Mouse (Mus musculus) urinary bladder, adult 2 months (tissue): Measurements from ENCODE around the gene Zfp146. TPM values are rescaled to one million over a fixed set of nuclear protein-coding genes. Genes with fewer than 3 reads are reported as not detected.
"Not testable (repeated sequence)": the region's sequence is repeated elsewhere in the genome, so short reads cannot be mapped to it uniquely, and the experiment has no call there.

Experiments
- DNase-seq: peaks from one replicate; pipeline ENCODE4 v3.0.0; 2022; ENCODE audit warnings: low spot score
- polyA plus RNA-seq: library from polyadenylated mRNA; depleted of rRNA; stranded (reverse); fragments of >200 nt; gene quantifications from 2 replicates; pipeline ENCODE4 v1.2.3, GENCODE M21; 2012

The Zfp146 gene
- polyA plus RNA-seq, 1 experiment = 50.1 TPM

DNA sequence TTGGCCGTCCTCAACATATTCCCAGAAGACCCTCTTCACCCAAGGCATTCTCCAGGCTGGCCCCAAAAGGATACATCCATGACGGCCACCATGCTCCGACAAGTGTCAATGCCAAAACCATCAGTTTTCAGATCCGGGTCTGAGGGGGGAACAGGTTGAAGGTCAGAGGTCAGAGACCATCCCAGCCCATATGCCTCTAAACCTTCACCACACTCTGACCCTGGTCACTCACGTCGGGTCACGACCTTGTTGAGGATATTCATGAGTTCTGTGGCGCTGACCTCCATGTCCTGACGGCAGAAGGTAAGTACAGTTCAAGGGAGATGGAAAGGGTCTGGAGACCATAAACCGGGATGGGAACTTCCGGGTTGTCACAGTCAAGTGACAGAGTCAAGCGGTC, 22.5 kb upstream of the Zfp146 start:
- DNase-seq = no peak

DNA sequence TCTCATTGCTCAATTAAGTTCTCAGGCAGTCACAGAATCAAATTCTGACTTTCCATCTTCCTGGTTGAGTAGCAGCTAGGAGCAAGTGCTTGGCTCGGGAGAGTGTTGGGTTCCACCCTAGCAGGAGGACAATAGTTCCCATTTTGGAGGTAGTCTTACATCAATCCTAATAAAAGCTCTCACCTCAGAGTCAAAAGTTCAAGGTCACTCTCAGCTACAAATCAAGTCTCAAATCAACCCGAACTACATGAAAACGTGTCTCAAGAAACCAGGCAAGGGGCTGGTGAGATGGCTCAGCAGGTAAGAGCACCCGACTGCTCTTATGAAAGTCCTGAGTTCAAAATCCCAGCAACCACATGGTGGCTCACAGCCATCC, 19.6 kb upstream of the Zfp146 start:
- no peak for DNase-seq

DNA sequence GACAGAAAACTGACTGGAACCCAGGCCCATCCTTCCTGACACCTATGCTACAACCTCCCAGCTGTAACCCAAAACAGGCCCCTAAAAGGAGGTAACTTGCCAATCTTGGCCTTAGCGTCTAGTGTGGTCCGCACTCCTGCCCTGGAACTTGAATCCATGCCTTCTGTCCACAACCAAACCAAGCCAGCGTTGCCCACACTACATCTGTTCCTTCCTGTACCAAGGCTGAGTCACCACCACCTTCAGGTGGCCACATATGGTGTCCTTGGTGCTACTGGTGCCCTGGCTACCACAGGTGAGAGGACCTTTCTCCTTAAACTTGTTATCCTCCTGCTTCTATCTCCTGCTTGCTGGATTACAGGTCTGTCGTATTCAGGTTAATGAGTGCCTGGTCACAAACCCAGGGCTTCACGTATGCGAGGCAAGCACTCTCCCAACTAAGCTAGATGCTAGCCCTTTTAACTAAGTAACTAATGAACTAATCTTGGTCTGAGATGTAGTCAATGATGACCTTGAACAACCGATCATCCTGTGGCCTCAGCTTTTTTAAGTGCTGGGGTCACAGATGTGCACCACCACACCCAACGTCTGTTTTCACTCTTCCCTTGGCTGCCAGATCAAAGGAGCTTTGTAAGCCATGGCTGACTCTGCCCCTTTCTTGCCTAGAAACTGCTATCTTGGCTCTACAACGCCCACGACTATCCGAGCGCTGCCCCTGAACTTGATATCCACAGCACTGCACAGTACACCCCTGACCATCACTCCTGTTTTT, 19.0 kb upstream of the Zfp146 start:
- no peak for DNase-seq

DNA sequence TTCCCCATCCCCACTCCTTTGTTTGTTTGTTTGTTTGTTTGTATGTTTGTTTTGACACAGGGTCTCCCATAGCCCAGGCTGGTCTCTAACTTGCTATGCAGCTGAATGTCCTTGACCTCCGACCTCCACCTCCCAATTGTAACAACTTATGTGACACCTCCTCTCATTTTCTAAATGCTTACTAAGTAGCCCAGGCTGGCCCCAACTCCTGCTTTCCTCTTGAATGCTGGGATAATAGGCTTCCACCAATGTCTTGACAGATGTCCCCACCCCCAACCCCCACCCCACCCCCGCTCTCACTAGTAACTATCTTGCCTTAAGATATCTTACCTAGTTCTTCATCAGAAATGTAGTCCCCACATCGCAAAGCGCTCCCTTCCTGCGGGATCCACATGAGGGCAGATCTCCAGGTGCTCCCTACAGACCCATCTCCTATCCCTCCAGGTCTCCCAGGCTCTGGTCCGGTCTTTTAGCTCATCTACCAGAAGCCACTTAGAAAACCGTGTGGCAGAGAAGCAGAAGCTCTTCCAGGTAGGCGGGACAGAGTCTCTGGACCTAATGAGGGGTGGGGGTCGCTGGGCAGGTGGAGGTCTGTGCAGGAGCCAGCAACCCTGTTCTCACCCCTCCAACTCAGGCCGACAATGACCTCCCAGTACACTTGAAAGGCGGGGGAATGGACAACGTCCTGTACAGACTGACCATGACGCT, 15.2 kb upstream of the Zfp146 start:
- DNase-seq = no peak

DNA sequence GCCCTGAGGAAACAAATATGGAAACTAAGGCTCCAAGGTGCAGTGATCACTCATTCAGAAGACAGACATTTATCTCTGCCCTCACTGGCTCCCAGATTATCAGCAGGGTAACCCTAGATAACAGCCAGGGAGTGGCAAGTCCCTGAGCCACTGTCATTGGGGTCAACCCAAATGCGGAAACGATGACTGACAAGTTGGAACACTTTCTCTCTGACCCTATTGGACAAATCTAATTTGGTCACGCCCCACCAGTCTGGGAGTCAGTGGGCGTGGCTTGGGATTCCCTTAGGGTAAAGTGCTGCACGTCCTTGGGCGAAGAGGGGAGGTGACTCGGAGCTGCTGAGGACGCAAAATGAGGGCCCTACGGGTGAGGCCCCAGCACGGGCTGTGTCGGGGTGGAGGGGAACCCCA, 14.3 kb upstream of the Zfp146 start, which contains the start of gene Cox7a1:
Cox7a1 (plus strand) TSS at position 266 of the 411 bp plus-strand sequence.
- DNase-seq = peak; percentile 52

DNA sequence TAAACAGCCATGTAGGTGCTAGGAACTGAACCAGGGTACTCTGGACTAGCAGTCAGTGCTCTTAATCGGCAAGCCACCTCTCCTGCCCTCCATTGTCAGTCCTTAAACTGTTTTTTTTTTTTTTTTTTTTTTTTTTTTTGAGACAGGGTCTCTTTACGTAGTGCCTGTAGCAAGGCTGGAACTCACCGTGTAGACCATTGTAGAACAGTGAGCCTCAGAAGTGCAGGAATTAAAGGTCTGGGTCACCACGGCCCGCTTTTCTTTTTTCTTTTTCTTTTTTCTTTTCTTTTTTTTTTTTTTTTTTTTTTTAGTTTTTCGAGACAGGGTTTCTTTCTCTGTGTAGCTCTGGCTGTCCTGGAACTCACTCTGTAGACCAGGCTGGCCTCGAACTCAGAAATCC, 13.6 kb upstream of the Zfp146 start:
- DNase-seq = not testable (repeated sequence)

DNA sequence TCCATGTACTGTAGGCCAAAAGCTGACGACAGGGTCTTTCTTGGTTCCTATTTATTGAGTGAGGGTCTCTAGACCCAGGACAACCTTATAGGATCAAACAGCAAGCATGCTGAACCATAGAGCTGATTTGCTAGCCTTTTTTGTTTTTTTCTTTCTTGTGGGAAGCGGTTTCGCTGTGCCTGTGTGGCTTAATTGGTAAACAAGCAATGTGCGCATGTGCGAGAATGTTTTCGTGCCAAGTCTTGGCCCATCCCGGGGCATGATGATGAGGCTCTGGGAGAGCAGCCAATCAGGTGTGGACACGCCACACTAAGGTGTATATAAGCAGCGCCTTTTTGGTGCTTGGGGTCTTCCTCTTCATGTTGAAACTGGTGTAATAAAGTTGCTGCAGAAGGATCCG, 12.4 kb upstream of the Zfp146 start:
- DNase-seq = not testable (repeated sequence)

DNA sequence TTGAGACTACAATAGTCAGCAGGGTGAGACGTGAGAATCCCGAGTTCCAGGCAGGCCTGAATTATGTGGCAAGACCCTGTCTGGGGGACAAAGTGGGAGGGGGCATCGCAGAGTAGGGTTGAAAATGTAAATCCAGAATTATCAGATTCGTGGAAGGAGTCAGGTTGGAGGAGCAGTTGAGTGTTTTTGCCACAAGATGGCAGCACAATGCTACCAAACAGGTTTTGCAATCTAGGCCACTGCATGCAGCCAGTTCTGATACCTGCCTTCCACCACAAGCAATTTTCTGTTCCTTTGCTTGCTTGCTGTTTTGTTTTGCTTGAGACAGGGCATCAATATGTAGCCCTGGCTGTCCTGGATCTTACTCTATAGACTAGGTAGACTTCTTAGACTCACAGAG, 11.8 kb upstream of the Zfp146 start:
- DNase-seq = no peak

DNA sequence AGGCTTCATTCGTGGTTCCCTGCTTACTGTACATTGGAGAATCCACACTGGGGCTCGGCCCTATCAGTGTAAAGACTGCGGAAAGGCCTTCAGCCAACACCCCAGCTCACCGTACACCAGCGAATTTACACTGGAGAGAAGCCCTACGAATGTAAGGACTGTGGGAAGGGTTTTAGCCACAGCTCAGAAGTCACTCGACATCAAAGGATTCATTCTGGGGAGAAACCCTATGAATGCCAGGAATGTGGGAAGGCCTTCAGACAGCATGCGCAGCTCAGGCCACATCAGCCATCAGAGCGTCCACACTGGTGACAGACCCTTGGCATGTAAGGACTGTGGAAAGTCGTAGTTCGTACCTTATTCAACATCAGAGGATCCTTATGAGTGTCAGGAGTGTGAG, 8.7 kb upstream of the Zfp146 start:
- no peak for DNase-seq

DNA sequence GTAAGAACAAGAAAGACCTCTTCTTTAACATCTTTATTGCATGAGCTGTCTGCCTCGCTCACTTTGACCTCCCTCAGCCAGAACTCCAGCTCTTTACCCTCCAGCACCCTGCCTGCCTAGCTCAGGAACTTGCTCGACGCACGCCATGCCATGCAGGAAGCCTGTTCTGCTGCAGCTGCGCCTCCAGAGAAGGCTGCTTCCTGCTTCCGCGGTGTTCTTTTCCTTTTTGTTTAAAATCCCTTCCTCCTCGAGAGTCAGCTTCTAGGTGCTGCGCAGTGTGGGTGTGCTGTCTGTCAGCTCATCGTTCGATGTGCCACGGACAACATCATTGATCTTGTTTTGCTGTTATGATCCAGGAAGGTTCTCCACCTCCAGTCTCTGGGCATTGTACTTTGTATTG, 6.9 kb upstream of the Zfp146 start:
- no peak for DNase-seq

DNA sequence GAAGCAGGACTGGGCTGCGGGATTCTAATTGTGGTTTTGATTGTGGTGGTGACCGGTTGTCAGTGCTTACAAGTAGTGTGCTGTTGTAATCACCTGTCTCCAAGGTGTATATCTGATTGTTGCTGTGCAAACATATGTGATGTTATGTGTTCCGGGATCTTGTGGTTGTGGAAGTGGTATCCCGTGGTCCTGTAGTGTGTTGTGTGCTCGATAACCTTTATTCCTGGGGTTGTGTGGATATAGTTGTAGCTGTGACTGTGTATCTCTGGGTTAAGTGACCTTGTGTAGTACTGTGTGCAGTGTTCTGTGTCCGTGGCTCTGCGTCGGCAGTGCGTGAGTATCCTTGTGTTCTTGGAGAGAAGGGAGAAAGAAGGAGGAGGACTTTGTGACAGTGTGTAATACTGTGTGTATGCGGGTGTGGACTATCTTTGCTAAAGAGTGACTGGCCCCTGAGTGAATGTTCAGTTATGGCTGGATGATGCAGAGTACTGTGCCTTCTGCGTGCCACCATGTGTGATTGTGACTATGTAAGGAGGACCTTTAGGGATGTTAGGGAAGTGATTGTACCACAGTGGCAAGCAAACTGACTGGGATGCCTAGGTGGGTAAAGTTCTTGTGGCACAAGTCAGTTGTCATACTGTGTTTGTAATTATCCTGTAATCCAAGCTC, 867 bp upstream of the Zfp146 start:
- no peak for DNase-seq

DNA sequence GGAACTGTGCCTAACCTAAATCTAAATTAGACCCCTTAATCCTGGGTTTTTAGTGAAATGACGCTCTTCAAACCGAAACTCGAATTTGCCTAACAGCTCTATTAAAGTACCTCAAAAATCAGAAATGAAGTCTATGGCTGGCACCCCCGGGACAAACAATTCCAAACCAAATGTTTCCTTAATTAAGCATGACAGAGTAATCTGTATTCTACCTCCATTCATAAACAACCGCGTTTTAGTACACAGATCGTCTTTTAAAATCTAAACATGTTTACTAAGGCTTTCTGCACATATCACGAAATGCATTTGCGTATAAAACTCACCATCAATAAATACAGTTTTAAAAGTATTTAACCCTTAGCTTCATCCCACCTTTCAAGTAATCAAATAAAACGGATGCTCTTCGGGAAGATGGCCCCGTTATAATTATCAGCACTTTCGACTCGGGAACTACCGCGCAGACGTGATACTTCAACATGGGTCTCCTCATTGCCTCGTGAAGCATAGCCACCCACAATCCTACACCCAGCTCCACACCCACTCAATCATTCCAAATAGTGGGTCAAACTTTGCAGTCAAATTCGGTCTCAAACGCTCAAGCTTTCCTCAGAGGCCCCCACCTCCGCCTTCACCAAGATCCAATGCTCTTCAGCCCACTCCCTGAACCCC, 502 bp downstream of the Zfp146 start:
- no peak for DNase-seq

DNA sequence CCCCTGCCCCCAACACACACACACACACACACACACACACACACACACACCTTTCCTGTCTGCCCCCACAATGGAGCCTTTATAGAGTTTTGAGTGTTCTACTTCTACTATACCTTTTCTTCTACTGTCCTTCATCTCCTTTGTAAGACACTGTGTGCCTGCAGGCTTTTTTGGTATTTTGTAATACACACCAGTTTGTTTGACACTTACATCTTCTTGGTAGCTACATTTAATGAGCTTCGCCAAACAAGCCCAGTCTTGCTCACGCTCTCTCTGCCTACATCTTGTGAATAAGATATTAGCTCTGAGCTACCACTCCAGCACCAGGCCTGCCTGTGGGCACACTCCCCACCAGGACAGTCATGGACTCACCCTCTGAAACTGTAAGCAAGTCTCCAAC, 4.8 kb downstream of the Zfp146 start:
- DNase-seq = no peak

DNA sequence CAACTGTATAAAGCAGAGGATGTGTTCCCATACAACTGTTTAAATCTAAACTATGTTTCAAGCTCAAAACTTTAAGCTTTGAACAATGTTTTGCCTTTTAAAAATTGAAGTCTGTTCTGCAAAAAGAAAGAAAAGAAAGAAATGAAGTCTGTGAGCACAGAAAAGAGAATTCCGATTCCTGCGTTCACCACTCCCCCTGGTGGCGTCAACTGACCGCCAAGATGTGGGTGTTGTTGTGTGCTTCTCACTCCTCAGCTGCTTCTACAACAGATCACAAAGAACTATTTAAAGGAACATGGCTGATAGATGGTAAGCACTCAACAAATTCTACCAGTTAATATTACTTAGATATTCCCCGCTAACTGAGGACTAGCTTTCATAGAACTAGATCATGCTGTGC, 6.4 kb downstream of the Zfp146 start:
- DNase-seq = no peak

DNA sequence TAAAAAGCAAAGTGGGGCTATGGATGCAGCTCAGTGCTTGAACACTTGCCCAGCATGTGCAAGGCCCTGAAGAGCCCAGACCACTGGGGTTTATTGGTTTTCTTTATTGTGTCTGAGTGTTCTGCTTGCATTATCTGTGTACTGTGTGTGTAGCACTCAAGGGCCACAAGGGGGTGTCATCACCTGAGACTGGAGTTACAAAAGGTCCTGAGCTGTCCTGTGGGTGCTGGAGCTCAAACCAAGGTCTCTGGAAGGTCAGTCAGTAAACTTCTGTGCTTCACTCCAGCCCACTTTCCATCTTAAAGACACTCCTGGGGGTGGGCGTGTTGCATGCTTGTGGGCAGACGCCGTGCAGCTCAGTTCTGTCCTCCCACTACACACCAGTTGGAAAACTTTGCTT, 14.0 kb downstream of the Zfp146 start:
- no peak for DNase-seq

DNA sequence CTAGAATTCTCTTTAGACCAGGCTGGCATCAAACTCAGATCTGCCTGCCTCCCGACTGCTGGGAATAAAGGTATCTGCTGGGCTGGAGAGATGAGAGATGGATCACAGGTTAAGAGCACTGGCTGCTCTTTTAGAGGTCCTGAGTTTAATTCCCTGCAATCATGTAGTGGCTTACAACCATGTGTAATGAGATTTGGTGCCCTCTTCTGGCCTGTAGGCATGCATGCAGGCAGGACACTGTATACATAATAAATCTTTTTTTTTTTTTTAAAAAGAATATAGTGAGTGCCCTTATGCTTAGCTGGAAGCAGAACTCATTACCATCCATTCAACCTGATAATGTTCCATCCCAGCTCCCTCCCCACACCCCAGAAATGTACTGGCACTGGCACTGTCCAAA, 15.5 kb downstream of the Zfp146 start:
- DNase-seq = no peak

DNA sequence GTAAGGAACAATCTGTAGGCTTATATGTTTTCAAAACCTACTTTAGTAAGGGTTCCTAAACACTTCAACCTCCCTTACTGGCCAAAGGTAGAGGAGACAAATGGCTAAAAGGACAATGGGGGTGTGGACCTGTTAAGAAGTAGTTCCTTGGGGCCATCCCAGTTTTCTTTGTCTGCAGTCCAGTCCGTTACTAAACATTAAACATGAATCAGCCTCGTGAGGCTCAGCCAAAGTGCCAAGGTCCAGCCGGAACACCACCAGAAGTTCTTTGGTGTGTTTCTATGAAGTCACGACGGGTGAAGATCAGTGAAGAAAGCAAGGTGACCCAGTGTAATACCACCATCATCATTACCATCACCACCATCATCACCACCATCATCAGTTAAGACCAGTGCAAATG, 22.5 kb downstream of the Zfp146 start:
- DNase-seq = no peak

DNA sequence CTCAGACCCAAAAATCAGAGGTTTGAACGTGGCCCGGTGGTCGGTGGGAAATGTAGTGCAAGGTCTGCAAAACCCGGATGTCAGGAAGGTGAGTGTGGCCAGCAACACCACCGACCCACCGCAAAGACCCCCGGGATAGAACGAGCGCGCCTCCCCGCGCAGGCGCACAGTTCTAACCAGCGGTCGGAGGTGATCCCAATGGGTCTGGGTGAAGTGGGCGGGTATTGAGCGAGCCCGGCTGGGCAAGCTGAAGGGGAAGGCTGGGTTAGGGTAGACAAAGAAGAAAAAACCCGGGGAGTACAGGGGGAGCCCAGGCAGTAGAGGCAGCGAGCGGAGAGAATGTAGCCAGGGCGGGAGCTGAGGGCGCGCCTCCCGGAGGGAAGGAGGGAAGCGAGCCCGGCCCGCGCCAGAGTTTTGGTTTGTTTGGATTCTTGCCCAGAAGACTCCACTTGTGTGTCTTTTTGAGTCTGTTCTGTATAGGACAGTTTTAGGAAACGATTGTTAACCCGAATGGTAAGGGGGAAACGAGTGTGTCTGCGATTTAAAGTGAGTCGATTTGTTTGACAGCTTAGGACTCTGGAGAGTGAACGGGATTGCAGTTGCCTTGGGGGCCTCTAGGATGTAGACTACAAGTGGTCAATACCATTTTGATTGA, 25.9 kb downstream of the Zfp146 start:
- DNase-seq = no peak

DNA sequence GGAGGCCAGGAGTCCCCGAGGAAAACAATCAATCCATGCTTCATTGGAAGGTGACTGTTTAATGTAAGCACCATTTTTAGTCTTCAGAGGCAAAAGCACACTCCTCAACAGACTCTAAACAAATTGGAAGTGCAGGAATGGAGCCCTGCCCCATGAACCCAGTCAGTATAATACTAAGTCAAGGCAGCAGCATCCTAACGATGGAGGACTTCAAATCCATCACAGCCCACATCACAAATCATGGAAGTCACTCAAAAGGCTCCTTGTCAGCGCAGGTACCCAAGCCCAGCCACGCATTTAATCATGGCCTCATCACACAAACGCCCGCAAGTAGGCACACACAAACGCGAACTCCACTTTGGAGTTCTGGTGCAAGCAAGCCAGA, 26.4 kb downstream of the Zfp146 start:
- DNase-seq = no peak

DNA sequence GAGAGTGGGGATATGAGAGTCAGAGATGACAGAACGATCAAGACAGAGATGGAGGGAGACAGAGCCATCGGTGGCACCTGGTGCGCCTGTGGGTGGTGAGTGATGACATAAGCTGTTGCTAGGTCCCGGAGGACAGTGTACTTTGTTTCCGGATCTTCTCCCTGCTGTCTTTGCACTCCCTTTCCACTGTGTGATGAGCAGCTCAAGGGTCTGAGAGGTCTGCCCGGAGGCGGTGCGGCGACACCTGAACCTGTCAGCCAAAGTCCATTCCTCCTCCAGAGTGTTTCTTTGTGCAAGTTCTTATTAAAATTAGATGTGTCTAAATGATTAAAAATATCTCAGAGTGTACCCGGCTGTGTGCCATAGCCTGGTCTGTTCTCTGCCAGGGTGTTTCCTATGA, 32.7 kb downstream of the Zfp146 start:
- DNase-seq = no peak

DNA sequence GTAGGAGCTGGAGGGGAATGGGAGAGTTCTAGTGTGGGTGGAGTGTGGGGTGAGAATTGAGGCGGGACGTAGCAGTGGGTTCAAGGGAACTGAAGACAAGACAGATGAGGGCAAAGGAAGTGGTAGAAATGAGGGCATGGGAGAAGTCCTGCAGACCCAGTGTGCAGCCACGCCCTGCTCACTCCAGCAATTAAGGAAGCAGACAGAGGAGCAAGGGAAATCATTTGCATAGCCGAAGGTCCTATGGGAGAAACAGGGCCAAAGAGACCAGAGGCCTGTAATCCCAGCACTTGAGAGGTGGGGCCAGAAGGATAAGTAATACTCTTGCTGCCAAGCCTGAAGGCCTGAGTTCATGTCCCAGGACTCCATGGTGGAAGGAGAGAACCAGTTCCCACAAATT, 37.2 kb downstream of the Zfp146 start:
- DNase-seq = no peak

DNA sequence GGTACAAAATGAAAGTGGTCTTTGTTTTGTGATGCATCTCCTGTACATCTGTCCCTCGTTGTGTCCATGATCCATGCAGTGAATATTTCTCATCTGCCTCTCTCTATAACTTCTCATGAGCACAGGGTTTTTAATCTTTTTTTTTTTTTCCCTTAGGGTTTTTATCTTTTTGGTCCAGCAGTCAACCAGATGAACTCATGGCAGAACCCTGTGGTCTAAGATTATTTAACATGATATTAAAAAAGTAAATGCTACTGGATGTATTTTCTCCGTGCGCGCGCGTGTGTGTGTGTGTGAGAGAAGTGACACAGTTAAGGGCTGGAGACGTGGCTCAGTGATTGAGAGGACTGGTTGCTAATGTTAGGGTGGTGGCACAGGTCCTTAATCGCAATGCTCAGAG, 39.6 kb downstream of the Zfp146 start:
- DNase-seq = no peak
